Mouse (Mus musculus) cerebellum, adult 2 months (tissue): ENCODE data around the gene Sptlc2.

Experiments
- CTCF ChIP-seq: fragments of 200-500 bp; IDR thresholded peaks from 2 replicates; pipeline ENCODE4 v1.5.1; 2011; ENCODE audit warnings: low read depth, mild to moderate bottlenecking, control low read depth, low read length, moderate library complexity, borderline replicate concordance; ENCODE audit not compliant: insufficient read depth
- POLR2A ChIP-seq: fragments of 200-500 bp; IDR thresholded peaks from 2 replicates; pipeline ENCODE4 v1.6.1; 2011; ENCODE audit warnings: low read length, control low read depth, borderline replicate concordance; ENCODE audit not compliant: insufficient read depth

- TF ChIP-seq CTCF (no peak), POLR2A (no peak)
Observed at GRCm38 (mm10) chr12:87347511-87347910, 40.6 kb downstream of the Sptlc2 start.
